Mouse (Mus musculus) olfactory bulb, adult 2 months (tissue): ENCODE measurements around the gene Aebp2. TPM values are rescaled to one million over a fixed set of nuclear protein-coding genes. Genes with fewer than 3 reads are reported as not detected.
"Not testable (repeated sequence)": the region's sequence is repeated elsewhere in the genome, so short reads cannot be mapped to it uniquely, and the experiment has no call there.

Source experiments
- H3K27ac ChIP-seq: fragments of 200-500 bp; 2 replicates; pipeline ENCODE4 v1.5.1; 2012; ENCODE audit warnings: low read depth, low read length; ENCODE audit not compliant: insufficient read depth
- H3K4me1 ChIP-seq: fragments of 200-500 bp; 2 replicates; pipeline ENCODE4 v1.6.1; 2012; ENCODE audit warnings: low read length; ENCODE audit not compliant: control insufficient read depth, insufficient read depth
- H3K4me3 ChIP-seq: fragments of 200-500 bp; 2 replicates; pipeline ENCODE4 v1.5.1; 2012; ENCODE audit warnings: mild to moderate bottlenecking, low read depth, low read length, moderate library complexity; ENCODE audit not compliant: insufficient read depth
- CTCF ChIP-seq: fragments of 200-500 bp; IDR thresholded peaks from 2 replicates; pipeline ENCODE4 v1.5.1; 2012; ENCODE audit warnings: low read depth, mild to moderate bottlenecking, low read length, moderate library complexity; ENCODE audit not compliant: insufficient read depth
- POLR2A ChIP-seq: fragments of 200-500 bp; IDR thresholded peaks from 2 replicates; pipeline ENCODE4 v1.6.1; 2012; ENCODE audit warnings: mild to moderate bottlenecking, low read depth, low read length, moderate library complexity; ENCODE audit not compliant: insufficient read depth
- WGBS: fragments of 180-500 bp; shearing (Covaris S2); methylation state at CpG from one replicate; pipeline ENCODE4 v1.1.7; 2018; 5-methylcytosine and 5-hydroxymethylcytosine counted together
- polyA plus RNA-seq: library from polyadenylated mRNA; stranded (reverse); fragments of >200 nt; gene quantifications from 2 replicates; pipeline ENCODE4 v1.2.4, GENCODE M21; 2012; ENCODE audit warnings: low replicate concordance; ENCODE audit not compliant: missing spikeins, insufficient read depth, insufficient read length

Aebp2 gene
- polyA plus RNA-seq, 1 experiment, result not detected

DNA sequence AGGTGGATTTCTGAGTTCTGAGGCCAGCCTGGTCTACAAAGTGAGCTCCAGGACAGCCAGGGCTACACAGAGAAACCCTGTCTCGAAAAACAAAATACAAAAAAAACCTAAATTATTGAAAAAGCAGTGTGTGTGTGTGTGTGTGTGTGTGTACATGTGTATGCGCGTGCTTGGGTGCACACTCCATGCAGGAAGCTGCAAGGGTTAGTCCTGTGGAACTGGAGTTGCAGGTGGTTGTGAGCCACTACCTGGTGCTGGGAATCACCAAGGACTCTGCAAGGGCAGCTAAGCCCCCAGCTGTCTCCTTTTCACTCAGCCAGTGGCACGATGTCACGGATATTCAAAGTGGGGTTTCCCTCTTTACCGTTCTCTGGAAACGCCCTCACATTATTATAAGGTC, 39.3 kb downstream of the Aebp2 start:
- Histone ChIP-seq H3K4me3 (no peak overlapping the region), H3K4me1 (peaks cover 2% of the 10 kb centered on the region; the same call in 1 of the 2 replicates), H3K27ac (no peak overlapping the region)
- TF ChIP-seq CTCF (no peak), POLR2A (no peak)
- 72% methylated on average over 7 of the region's 7 CpGs for WGBS

DNA sequence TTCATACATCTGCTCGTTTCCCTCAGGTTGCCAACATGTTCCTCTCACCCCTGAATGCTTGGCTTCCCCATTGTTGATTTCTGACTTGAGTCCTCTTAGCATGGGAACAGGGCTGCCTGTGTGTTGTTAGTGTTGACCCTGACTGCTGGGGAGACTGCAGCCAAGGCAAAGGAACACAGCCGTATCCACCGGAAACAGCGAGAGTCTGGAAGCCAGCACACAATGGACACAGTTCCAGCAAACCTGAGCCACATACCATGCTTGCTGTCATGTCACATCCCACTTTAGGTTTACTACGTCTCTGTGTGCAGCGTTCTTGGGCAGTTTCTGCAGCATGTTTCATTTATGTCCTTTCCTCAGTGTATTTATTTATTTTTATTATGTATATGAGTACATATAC, 39.8 kb downstream of the Aebp2 start:
- 63% methylated on average over 6 of the region's 6 CpGs for WGBS
- Histone ChIP-seq H3K4me1 (peaks cover 2% of the 10 kb centered on the region; the same call in 1 of the 2 replicates), H3K27ac (no peak overlapping the region), H3K4me3 (no peak overlapping the region)
- TF ChIP-seq CTCF (no peak), POLR2A (no peak)

DNA sequence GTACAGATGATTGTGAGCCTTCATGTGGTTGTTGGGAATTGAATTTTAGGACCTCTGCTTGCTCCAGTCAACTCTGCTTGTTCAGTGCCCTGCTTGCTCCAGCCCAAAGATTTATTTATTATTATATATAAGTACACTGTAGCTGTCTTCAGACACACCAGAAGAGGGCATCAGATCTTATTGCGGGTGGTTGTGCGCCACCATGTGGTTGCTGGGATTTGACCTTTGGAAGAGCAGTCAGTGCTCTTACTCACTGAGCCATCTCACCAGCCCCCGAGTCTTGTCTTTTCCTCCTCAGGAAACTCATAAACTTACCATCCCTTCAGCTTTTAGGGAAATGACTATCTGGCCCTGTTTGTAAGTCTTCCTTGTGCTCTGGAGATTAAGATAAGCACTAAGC, 40.2 kb downstream of the Aebp2 start:
- not testable (repeated sequence) for H3K4me3 ChIP-seq, H3K4me1 ChIP-seq, H3K27ac ChIP-seq
- WGBS, result 57% methylated on average over 3 of the region's 3 CpGs

DNA sequence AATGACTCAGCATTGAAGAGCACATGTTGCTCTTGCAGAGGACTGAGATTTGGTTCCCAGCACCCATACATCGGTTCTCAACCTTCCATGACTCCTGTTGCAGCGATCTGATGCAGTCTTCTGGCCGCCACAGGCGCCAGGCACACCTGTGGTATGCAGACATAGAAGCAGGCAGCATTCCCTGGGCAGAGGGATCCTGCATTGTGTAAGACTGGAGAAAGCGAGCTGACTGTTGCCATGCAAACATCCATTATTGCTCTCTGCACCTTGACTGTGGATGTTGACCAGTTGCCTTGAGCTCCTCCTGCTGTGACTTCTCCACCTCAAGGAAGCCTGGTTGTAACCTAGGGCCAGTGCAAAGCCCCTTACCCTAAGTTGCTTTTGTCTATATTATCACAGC, 42.1 kb downstream of the Aebp2 start:
- no peak overlapping the region for H3K4me3 ChIP-seq
- peaks cover 2% of the 10 kb centered on the region; the same call in 1 of the 2 replicates for H3K4me1 ChIP-seq
- TF ChIP-seq CTCF (no peak), POLR2A (no peak)
- H3K27ac ChIP-seq, result no peak overlapping the region
- WGBS, result 87% methylated on average over 5 of the region's 5 CpGs

DNA sequence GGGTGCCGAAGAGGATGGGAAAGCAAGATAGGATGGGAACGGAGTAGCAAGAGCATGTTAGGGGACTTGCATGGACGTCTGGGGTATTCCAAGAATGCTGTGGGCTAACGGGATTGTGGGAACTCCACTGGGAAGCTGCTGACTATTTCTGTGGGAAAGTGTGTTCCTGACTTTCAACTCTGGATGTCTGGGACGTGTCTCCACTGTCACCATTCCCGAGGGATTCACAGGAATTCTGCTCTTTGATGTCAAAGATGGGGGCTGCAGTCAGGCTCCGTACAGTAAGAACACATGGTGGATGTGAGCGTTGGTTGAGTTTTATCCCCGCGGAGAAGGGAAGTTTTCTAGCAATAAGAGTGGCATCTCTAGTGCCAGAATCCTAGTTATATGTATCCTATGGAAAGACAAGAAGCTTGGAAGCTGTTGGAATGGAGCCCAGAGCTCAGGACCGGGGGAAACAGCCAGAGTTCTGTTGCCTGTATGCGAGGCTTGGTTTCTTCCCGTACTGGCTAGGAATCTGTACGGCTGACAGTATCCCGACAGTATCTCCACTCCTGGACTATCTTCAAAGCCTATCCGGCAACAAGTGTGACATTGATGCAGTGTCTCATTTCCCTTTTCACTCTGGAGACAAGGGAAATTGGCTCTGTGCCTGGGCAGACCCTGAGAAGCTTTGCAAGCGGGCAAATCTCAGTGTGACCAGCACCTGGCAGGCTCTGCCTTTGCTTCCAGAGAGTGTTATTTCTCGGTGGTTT, 44.2 kb downstream of the Aebp2 start:
- Histone ChIP-seq H3K27ac (no peak overlapping the region), H3K4me1 (peaks cover 2% of the 10 kb centered on the region; the same call in 1 of the 2 replicates), H3K4me3 (no peak overlapping the region)
- 30% methylated on average over 18 of the region's 18 CpGs for WGBS
- TF ChIP-seq CTCF (no peak), POLR2A (no peak)

DNA sequence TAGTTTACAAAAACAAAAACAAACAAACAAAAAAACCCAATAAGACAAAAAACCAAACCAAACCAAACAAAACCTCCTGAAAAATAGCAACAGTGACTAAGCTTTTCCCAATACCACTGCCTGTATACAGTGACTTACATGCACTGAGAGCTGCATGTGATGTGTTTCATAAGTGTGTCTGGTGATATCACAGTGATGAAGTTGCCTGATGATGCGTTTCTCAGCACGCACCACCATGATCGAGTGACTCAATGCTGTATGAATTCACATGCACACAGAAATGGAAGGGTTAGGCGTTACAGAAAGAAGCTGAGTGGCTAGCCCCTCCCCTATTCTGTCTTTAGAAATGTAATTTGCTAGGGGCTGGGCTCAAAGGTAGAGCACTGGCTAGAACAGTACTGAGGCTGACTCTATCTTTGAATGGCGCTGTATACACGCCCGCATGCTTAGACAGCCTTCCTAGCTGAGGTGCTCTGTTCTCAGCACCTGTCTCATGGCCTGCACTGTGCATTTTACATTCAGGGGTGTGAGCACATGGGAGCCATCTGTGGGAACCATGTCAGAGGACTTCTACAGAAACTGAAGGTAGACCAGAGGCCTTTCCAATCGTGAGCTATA, 44.9 kb downstream of the Aebp2 start:
- TF ChIP-seq CTCF (no peak), POLR2A (no peak)
- WGBS, result 80% methylated on average over 8 of the region's 8 CpGs
- Histone ChIP-seq H3K4me1 (peaks cover 2% of the 10 kb centered on the region; the same call in 1 of the 2 replicates), H3K4me3 (no peak overlapping the region), H3K27ac (no peak overlapping the region)

DNA sequence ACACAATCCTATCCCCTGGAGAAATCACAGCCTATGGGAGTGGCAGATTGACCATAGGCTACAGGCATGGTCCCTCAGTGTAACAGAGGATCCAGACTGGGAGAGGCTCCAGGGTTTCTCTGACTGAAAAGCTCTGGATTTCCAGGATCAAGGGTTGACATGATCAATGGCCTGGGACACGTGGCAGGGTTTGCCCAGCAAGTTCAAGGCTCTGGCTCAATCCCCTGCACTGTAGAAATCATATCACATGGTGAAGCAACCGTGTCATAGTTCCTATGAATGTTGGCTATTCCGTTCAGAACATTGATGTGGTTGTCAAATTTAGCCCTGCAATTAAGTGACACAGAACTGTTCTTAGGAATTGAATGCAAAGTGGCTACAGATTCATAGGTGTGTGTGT, 52.0 kb downstream of the Aebp2 start:
- WGBS, result 87% methylated on average over 3 of the region's 3 CpGs
- no peak overlapping the region for H3K27ac ChIP-seq
- peaks cover 6% of the 10 kb centered on the region; the same call in 1 of the 2 replicates for H3K4me1 ChIP-seq
- H3K4me3 ChIP-seq, result no peak overlapping the region
- TF ChIP-seq CTCF (no peak), POLR2A (no peak)

DNA sequence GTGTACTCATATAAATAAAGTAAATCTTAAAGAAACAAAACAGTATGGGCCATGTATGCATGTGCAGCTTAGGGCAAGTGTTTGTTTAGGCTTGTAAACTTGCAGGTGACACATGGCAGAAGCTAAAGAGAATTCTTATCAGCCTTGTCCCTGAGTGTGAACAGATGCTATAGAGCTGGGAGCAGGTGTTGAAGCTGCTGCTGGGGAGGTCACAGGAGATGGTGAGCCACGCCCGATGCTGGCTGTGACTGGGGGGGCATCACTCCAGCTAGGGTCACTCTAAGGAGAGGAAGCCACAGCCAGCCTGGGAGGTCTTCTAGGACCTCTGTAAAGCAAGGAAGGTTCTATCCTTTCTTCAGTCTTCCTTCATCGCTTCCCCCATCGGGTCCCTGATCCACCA, 53.6 kb downstream of the Aebp2 start:
- no peak overlapping the region for H3K4me3 ChIP-seq
- 91% methylated on average over 4 of the region's 4 CpGs for WGBS
- peaks cover 6% of the 10 kb centered on the region; the same call in 1 of the 2 replicates for H3K4me1 ChIP-seq
- TF ChIP-seq POLR2A, result no peak
- no peak for TF ChIP-seq CTCF
- no peak overlapping the region for H3K27ac ChIP-seq

DNA sequence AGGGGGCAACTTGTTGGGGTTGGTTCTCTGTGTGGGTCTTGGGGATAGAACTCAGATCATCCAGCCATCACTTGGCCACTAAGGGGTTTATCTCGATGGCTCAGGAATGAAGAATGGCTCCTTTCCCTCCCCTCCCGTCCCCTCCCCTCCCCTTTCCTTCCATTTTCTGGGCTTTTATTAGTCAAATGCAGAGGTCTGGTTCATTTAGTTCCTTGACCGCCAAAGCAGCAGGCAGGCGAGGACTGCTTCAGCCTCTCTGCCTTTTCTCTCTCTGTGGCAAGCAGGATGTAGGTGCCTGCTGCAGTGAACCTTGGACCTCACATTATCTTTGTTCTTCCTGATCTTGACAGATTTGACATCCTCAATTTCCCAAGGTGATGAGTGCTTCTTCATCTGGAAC, 54.6 kb downstream of the Aebp2 start:
- no peak overlapping the region for H3K4me3 ChIP-seq
- H3K27ac ChIP-seq, result no peak overlapping the region
- TF ChIP-seq POLR2A, result no peak
- no peak for TF ChIP-seq CTCF
- peaks cover 6% of the 10 kb centered on the region; the same call in 1 of the 2 replicates for H3K4me1 ChIP-seq
- 48% methylated on average over 4 of the region's 4 CpGs for WGBS
